Mouse (Mus musculus) left cerebral cortex, postnatal 10 days (tissue): ENCODE results near the gene Otof. TPM values are rescaled to one million over a fixed set of nuclear protein-coding genes. Genes with fewer than 3 reads are reported as not detected.

Experiments used
- DNase-seq, 2 experiments: peaks; one replicate each; pipeline ENCODE4 v3.0.0; 2021 to 2022; ENCODE audit warnings: low spot score in 2 of 2, mixed read lengths in 1 of 2; ENCODE audit errors: extremely low spot score in 1 of 2
- intact Hi-C: fragments of 180-260 bp; cut with DNase I; formaldehyde crosslinking; loops from one replicate; pipeline ENCODE4 v1.15.1; 2025
- total RNA-seq, 2 experiments: library from RNA; stranded (reverse); gene quantifications; 2 replicates each; pipeline ENCODE4 v1.2.3; 2021

The Otof gene
- 10 to 100 TPM; 11.5 to 12.4 TPM for total RNA-seq

GRCm38 (mm10) chr5:30461821-30462220 lies at the start of gene Otof:
Otof (minus strand) TSS chr5:30461932.
- DNase-seq: peak; percentile 71 to 87
- intact Hi-C loops: no loop called here

GRCm38 (mm10) chr5:30497299-30497698 lies 35.6 kb upstream of the Otof start:
- intact Hi-C loops: no loop called here
- no peak for DNase-seq

GRCm38 (mm10) chr5:30496821-30497220 lies 35.1 kb upstream of the Otof start:
- DNase-seq: no peak
- intact Hi-C loops: no loop called here

- intact Hi-C loops: no loop called here
- DNase-seq: no peak
These were observed 33.6 kb upstream of the Otof start for GRCm38 (mm10) chr5:30495288-30495687.

- intact Hi-C loops: no loop called here
These were observed 32.9 kb upstream of the Otof start for GRCm38 (mm10) chr5:30494606-30495005.

GRCm38 (mm10) chr5:30493723-30494122 lies 32.0 kb upstream of the Otof start:
- no peak for DNase-seq
- intact Hi-C loops: no loop called here

More at GRCm38 (mm10) chr5:30494606-30495005, 32.9 kb upstream of the Otof start:
- DNase-seq: no peak

- intact Hi-C loops: no loop called here
- DNase-seq: no peak
These were observed 29.1 kb upstream of the Otof start for GRCm38 (mm10) chr5:30490845-30491244.

- no peak for DNase-seq
- intact Hi-C loops: no loop called here
These were observed 28.5 kb upstream of the Otof start for GRCm38 (mm10) chr5:30490215-30490614.

- intact Hi-C loops: no loop called here
- no peak for DNase-seq
These were observed 23.4 kb upstream of the Otof start for GRCm38 (mm10) chr5:30485136-30485535.

GRCm38 (mm10) chr5:30484591-30484990 lies 22.9 kb upstream of the Otof start:
- DNase-seq: no peak
- intact Hi-C loops: loop anchor here (5.0 kb wide), 2 partner anchors 92 to 267 kb away; no protein-coding TSS in a partner anchor

GRCm38 (mm10) chr5:30483533-30483932 lies 21.8 kb upstream of the Otof start:
- intact Hi-C loops: loop anchor here (5.0 kb wide), 2 partner anchors 91 to 266 kb away; no protein-coding TSS in a partner anchor
- DNase-seq: no peak

- intact Hi-C loops: loop anchor here (5.0 kb wide), 2 partner anchors 90 to 265 kb away; no protein-coding TSS in a partner anchor
- DNase-seq: peak; percentile 58 to 75
These were observed 20.6 kb upstream of the Otof start for GRCm38 (mm10) chr5:30482319-30482718.

- intact Hi-C loops: no loop called here
- DNase-seq: no peak
These were observed 14.8 kb upstream of the Otof start for GRCm38 (mm10) chr5:30476534-30476933.

- intact Hi-C loops: no loop called here
- no peak for DNase-seq
These were observed 10.4 kb upstream of the Otof start for GRCm38 (mm10) chr5:30472148-30472547.

- DNase-seq: no peak
- intact Hi-C loops: no loop called here
These were observed 8.7 kb upstream of the Otof start for GRCm38 (mm10) chr5:30470454-30470853.

GRCm38 (mm10) chr5:30466315-30466714 lies 4.6 kb upstream of the Otof start:
- DNase-seq: peak in 1 of 2 experiments; percentile 45

GRCm38 (mm10) chr5:30465861-30466260 lies 4.1 kb upstream of the Otof start, which contains the start of gene 1700001C02Rik:
1700001C02Rik (plus strand) TSS chr5:30466047.
- DNase-seq: peak in 1 of 2 experiments; percentile 54
- intact Hi-C loops: no loop called here

More at GRCm38 (mm10) chr5:30466315-30466714, 4.6 kb upstream of the Otof start:
- intact Hi-C loops: no loop called here

GRCm38 (mm10) chr5:30460155-30460554 lies 1.6 kb downstream of the Otof start:
- DNase-seq: peak in 1 of 2 experiments; percentile 35
- intact Hi-C loops: no loop called here

GRCm38 (mm10) chr5:30456056-30456455 lies 5.7 kb downstream of the Otof start:
- DNase-seq: peak in 1 of 2 experiments; percentile 28
- intact Hi-C loops: no loop called here

- no peak for DNase-seq
- intact Hi-C loops: no loop called here
These were observed 17.3 kb downstream of the Otof start for GRCm38 (mm10) chr5:30444327-30444895.

GRCm38 (mm10) chr5:30442196-30442595 lies 19.5 kb downstream of the Otof start:
- no peak for DNase-seq
- intact Hi-C loops: no loop called here
